Mouse (Mus musculus): ENCODE results near the gene Slc35f4. TPM values are rescaled to one million over a fixed set of nuclear protein-coding genes. Genes with fewer than 3 reads are reported as not detected.

Gene Slc35f4
- total and polyA plus RNA-seq, 3 experiments, result 0.44 TPM; not detected in 2

- DNase-seq (ENCODE audit: low spot score), result no peak
- no peaks in the 10 kb centered on the region for H3K36me3 ChIP-seq (replicated peaks)
- ATAC-seq (ENCODE audit: extremely low read depth, insufficient number of reproducible peaks, low FRiP score, poor library complexity, severe bottlenecking), result no peak
- no peaks in the 10 kb centered on the region for H3K4me1 ChIP-seq (ENCODE audit: insufficient read depth, low read depth, low read length)
- H3K27me3 ChIP-seq (ENCODE audit: insufficient read depth, low read length), result 0 out of 2 replicates have a peak, but pooled peaks cover 2% of the 10 kb centered on the region
- no peak for TF ChIP-seq POLR2AphosphoS5 (IDR thresholded peaks at IDR 0.05; ENCODE audit: insufficient replicate concordance, low read depth, low read length)
- no peak for TF ChIP-seq CTCF (IDR thresholded peaks at IDR 0.05; ENCODE audit: low read depth, low read length)
- TF ChIP-seq GATA2 (IDR thresholded peaks at IDR 0.05; ENCODE audit: borderline replicate concordance, low read depth, low read length), result no peak
- no peak for TF ChIP-seq TAL1 (conservative IDR thresholded peaks at IDR 0.05; ENCODE audit: low read depth, low read length)
- TF ChIP-seq GATA1 (IDR thresholded peaks at IDR 0.05; ENCODE audit: borderline replicate concordance, low read length), result no peak
- H3K4me3 ChIP-seq (ENCODE audit: low read depth, low read length), result no peak overlapping the region
- H3K9me3 ChIP-seq (replicated peaks), result no peaks in the 10 kb centered on the region
These were observed 260.4 kb downstream of the Slc35f4 start for GRCm38 (mm10) chr14:49265286-49266002.
